Mouse (Mus musculus): ENCODE results near the gene Wfs1. TPM values are rescaled to one million over a fixed set of nuclear protein-coding genes. Genes with fewer than 3 reads are reported as not detected.

Wfs1 gene
- total RNA-seq, 1 experiment, result 15.1 TPM

DNA sequence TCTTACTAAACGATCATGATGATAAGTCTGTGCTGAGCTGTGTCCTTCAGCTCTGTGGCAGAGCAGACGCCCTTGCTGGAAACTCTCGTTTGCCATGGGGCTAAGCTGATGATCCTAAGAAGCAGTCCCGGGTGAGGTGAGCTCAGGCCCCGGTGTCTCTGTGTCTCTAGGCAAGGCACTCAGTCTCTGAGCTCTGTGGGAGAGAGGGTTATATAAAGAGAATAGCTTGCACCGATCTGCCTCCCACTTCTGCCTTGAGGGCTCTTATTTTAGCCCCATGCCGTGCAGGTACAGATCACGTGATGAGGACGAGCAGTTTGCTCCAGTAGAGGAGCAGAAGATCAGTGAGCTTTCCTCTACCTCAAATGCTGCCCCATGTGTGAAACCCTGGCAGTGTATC is 41.7 kb upstream of the Wfs1 start:
- in situ Hi-C loops (cut with MboI; ENCODE audit: low sequenced_read_pairs in 2 of 2, unreplicated experiment in 2 of 2), result no loop called here

DNA sequence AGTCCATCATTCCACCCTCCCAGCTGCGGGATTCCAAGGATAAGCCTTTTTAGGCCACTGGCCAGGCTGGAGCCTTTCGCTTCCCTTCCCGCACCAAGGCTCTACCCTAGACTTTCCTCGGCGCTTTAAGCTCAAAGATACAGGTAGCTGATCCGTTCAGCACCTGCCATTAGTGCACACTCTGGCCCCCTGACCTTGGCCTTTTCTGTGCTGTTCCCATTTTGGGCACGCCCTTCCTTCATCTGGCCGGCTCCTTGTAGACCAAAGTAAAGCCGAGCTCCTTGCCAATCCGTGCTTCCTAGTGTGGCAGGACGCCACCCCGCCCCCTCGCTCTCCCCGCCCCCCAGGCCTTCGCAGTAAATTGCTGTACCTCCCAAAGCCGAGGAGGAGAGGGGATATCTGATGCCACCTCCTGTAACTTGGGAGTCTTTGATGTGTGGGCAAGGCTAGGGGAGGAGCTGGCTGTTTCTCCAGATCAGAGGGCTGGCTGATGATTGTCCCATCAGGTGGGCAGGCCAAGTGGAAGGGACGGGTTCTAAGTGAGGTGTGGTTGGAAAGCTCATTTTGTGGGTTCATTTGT is 40.4 kb upstream of the Wfs1 start:
- Histone ChIP-seq H3K9ac (ENCODE audit: insufficient read depth, low read depth, low read length, poor library complexity, severe bottlenecking) (no peak overlapping the region), H3K4me3 (ENCODE audit: insufficient read depth in 1 of 2, low read depth in 1 of 2, low read length in 2 of 2, poor library complexity in 1 of 2, severe bottlenecking in 1 of 2) (peak overlapping the region; percentile 75 to 87), H3K9me3 (ENCODE audit: control insufficient read depth, insufficient read depth, low read depth, low read length) (no peaks in the 10 kb centered on the region), H3K36me3 (ENCODE audit: control insufficient read depth, insufficient read depth, low read length, poor library complexity, severe bottlenecking) (no peaks in the 10 kb centered on the region), H3K27ac (ENCODE audit: insufficient read depth, low read depth, low read length, poor library complexity, severe bottlenecking) (no peak overlapping the region), H3K4me1 (ENCODE audit: control insufficient read depth in 2 of 2, insufficient read depth in 2 of 2, low read length in 2 of 2, poor library complexity in 1 of 2) (peaks cover 0 to 7% of the 10 kb centered on the region in 2 experiments; a peak in 1 of 4 replicates)
- TF ChIP-seq ZNF384 (IDR thresholded peaks at IDR 0.05; ENCODE audit: low read depth, low read length), result no peak
- TF ChIP-seq ZC3H11A (IDR thresholded peaks at IDR 0.05; ENCODE audit: borderline replicate concordance, low read depth, low read length), result no peak
- TF ChIP-seq CHD2 (IDR thresholded peaks at IDR 0.05; ENCODE audit: low read depth, low read length), result no peak
- TF ChIP-seq HCFC1 (IDR thresholded peaks at IDR 0.05; ENCODE audit: borderline replicate concordance, insufficient read depth, low read length), result no peak
- no peak for TF ChIP-seq MAFK (IDR thresholded peaks at IDR 0.05; ENCODE audit: insufficient read depth, low read depth, low read length)
- DNase-seq (ENCODE audit: low read depth, low spot score), result peak; percentile 66
- in situ Hi-C loops (cut with MboI; ENCODE audit: low sequenced_read_pairs in 2 of 2, unreplicated experiment in 2 of 2), result no loop called here

More for the DNA sequence above, 41.7 kb upstream of the Wfs1 start:
- no peak for TF ChIP-seq HCFC1 (IDR thresholded peaks at IDR 0.05; ENCODE audit: borderline replicate concordance, insufficient read depth, low read length)
- no peak for TF ChIP-seq ZNF384 (IDR thresholded peaks at IDR 0.05; ENCODE audit: low read depth, low read length)
- TF ChIP-seq MAFK (IDR thresholded peaks at IDR 0.05; ENCODE audit: insufficient read depth, low read depth, low read length), result no peak
- TF ChIP-seq ZC3H11A (IDR thresholded peaks at IDR 0.05; ENCODE audit: borderline replicate concordance, low read depth, low read length), result no peak
- no peak for TF ChIP-seq CHD2 (IDR thresholded peaks at IDR 0.05; ENCODE audit: low read depth, low read length)
- no peaks in the 10 kb centered on the region for H3K9me3 ChIP-seq (ENCODE audit: control insufficient read depth, insufficient read depth, low read depth, low read length)
- no peak overlapping the region for H3K9ac ChIP-seq (ENCODE audit: insufficient read depth, low read depth, low read length, poor library complexity, severe bottlenecking)
- no peak overlapping the region for H3K4me3 ChIP-seq (ENCODE audit: insufficient read depth in 1 of 2, low read depth in 1 of 2, low read length in 2 of 2, poor library complexity in 1 of 2, severe bottlenecking in 1 of 2)
- H3K36me3 ChIP-seq (ENCODE audit: control insufficient read depth, insufficient read depth, low read length, poor library complexity, severe bottlenecking), result no peaks in the 10 kb centered on the region
- H3K4me1 ChIP-seq (ENCODE audit: control insufficient read depth in 2 of 2, insufficient read depth in 2 of 2, low read length in 2 of 2, poor library complexity in 1 of 2), result peaks cover 0 to 5% of the 10 kb centered on the region in 2 experiments; a peak in 1 of 4 replicates
- H3K27ac ChIP-seq (ENCODE audit: insufficient read depth, low read depth, low read length, poor library complexity, severe bottlenecking), result no peak overlapping the region
- DNase-seq (ENCODE audit: low read depth, low spot score), result no peak

DNA sequence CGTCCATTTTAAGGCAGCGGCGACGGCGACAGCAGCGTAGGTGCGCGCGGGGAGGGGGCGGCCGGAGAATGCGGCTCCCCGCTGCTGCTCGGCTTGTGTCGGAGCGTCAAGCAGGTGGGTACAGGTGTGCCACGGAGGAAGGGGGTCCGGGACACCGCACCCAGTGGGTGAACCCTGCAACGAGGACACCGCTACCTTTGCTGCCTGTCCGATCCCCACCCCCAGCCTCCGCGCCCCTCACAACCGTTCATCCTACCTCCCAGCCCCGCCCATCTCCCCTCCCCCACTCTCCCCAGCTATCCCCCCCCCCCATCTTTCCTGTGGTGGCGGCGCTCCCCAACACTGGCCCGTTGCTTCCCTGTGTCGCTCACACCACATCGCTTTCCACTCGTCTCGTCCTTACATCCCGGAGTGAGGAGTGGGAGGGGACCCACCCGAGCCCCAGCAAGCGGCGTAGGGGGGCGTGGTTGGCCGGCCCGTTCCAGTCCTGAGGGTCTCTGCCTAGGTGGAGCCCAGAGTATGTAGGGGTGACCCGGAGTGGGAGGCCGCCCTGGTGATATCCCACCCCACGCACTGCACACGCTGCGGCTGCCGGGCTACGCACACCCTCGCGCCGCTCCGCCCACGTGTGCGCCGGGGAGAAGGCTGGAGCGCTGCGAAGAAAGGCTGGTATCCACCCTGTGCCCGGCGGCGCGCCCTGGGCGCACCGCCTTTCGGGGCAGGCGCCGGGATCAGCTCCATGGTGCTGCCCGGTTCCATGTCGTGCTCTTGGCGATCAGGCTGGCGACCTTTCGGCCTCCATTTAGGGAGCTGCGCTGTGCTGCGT is 39.7 kb upstream of the Wfs1 start:
- H3K4me1 ChIP-seq (ENCODE audit: control insufficient read depth in 2 of 2, insufficient read depth in 2 of 2, low read length in 2 of 2, poor library complexity in 1 of 2), result peaks cover 0 to 14% of the 10 kb centered on the region in 2 experiments; a peak in 1 of 4 replicates
- no peak overlapping the region for H3K27ac ChIP-seq (ENCODE audit: insufficient read depth, low read depth, low read length, poor library complexity, severe bottlenecking)
- no peaks in the 10 kb centered on the region for H3K9me3 ChIP-seq (ENCODE audit: control insufficient read depth, insufficient read depth, low read depth, low read length)
- no peaks in the 10 kb centered on the region for H3K36me3 ChIP-seq (ENCODE audit: control insufficient read depth, insufficient read depth, low read length, poor library complexity, severe bottlenecking)
- DNase-seq (ENCODE audit: low read depth, low spot score), result no peak
- peak overlapping the region; percentile 75 to 87 for H3K4me3 ChIP-seq (ENCODE audit: insufficient read depth in 1 of 2, low read depth in 1 of 2, low read length in 2 of 2, poor library complexity in 1 of 2, severe bottlenecking in 1 of 2)
- in situ Hi-C loops (cut with MboI; ENCODE audit: low sequenced_read_pairs in 2 of 2, unreplicated experiment in 2 of 2), result no loop called here
- peak overlapping the region; percentile 33; the same call in 1 of the 2 replicates for H3K9ac ChIP-seq (ENCODE audit: insufficient read depth, low read depth, low read length, poor library complexity, severe bottlenecking)
- TF ChIP-seq HCFC1 (IDR thresholded peaks at IDR 0.05; ENCODE audit: borderline replicate concordance, insufficient read depth, low read length) (no peak), ZC3H11A (IDR thresholded peaks at IDR 0.05; ENCODE audit: borderline replicate concordance, low read depth, low read length) (no peak), MAFK (IDR thresholded peaks at IDR 0.05; ENCODE audit: insufficient read depth, low read depth, low read length) (no peak)

DNA sequence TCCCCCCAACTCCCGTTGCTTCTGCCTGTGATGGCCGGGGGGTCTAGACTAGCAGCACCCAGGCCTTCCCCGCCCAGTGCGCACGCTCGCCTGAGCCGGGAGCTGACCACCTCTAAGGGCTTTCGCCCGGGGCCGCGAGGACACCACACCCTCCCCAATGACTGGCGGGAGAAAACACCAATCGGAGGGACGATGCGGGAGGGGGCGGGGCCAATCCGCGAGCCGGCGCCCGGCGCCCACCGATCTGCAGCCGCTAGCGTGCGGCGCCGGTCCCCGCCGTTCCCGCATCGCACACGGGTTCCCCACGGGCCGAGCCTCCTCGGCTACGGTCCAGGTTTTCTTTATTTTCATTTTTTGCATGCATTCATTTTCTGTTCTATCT is 39.1 kb upstream of the Wfs1 start:
- Histone ChIP-seq H3K4me1 (ENCODE audit: control insufficient read depth in 2 of 2, insufficient read depth in 2 of 2, low read length in 2 of 2, poor library complexity in 1 of 2) (peaks cover 0 to 15% of the 10 kb centered on the region in 2 experiments; a peak in 1 of 4 replicates), H3K27ac (ENCODE audit: insufficient read depth, low read depth, low read length, poor library complexity, severe bottlenecking) (no peak overlapping the region), H3K9me3 (ENCODE audit: control insufficient read depth, insufficient read depth, low read depth, low read length) (no peaks in the 10 kb centered on the region), H3K36me3 (ENCODE audit: control insufficient read depth, insufficient read depth, low read length, poor library complexity, severe bottlenecking) (no peaks in the 10 kb centered on the region), H3K9ac (ENCODE audit: insufficient read depth, low read depth, low read length, poor library complexity, severe bottlenecking) (peak overlapping the region; percentile 33; the same call in 1 of the 2 replicates), H3K4me3 (ENCODE audit: insufficient read depth in 1 of 2, low read depth in 1 of 2, low read length in 2 of 2, poor library complexity in 1 of 2, severe bottlenecking in 1 of 2) (peak overlapping the region; percentile 75 to 87)
- TF ChIP-seq MAFK (IDR thresholded peaks at IDR 0.05; ENCODE audit: insufficient read depth, low read depth, low read length) (no peak), CHD2 (IDR thresholded peaks at IDR 0.05; ENCODE audit: low read depth, low read length) (peak; percentile 65; the same call in 1 of the 2 replicates), ZC3H11A (IDR thresholded peaks at IDR 0.05; ENCODE audit: borderline replicate concordance, low read depth, low read length) (no peak), ZNF384 (IDR thresholded peaks at IDR 0.05; ENCODE audit: low read depth, low read length) (no peak)
- in situ Hi-C loops (cut with MboI; ENCODE audit: low sequenced_read_pairs in 2 of 2, unreplicated experiment in 2 of 2), result no loop called here
- no peak for DNase-seq (ENCODE audit: low read depth, low spot score)
